Mouse (Mus musculus) right cerebral cortex, postnatal 10 days (tissue): ENCODE measurements at regions not wholly inside any gene's neighbourhood (a gene's known extent, or its start where the extent isn't known, plus 50 kb on each side); places are given as distances from the start of the nearest gene placed in this dataset.

ENCODE experiments used
- DNase-seq, 2 experiments: peaks; one replicate each; pipeline ENCODE4 v3.0.0; 2021; ENCODE audit warnings: low spot score in 2 of 2

DNA sequence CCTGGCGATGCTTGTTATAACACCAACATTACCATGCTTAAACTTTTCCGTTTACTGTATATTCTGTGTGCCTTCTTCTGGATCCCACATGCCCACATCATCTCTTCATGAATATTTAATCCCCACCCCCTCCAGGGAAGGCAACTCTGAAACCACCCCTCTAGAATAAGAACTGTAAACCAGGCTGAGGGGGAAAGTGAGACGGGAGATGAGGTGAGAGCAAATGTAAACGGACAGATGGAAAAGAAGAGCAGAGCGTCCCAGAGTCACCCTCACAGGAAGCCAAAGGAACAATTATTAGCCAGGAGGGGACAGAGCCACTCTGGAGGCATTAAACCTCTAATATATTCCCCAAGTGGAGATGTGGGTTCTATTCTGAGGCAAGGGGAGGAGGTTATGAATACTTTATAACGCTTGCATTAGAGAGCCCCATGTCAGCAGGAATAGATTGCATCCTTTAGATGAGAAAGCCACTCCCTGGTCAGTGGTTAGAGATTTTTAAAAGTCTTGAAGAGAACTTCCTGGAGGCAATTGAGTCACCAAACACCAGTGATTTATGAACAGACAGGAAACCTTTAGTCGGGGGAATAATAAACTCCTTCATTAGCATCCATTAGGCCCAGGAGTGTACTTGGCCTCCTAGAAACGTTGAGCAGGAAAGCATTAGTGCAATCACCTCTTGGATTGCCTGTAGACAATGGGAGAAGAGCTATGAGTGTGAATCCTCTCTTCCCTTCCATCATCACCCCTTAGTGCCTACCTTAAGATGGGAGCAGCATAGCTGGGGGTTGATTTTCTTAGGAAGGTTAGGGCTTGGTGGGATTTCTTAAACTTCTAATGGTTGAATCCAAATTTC, 220.1 kb downstream of the Elavl2 start:
- DNase-seq = no peak

DNA sequence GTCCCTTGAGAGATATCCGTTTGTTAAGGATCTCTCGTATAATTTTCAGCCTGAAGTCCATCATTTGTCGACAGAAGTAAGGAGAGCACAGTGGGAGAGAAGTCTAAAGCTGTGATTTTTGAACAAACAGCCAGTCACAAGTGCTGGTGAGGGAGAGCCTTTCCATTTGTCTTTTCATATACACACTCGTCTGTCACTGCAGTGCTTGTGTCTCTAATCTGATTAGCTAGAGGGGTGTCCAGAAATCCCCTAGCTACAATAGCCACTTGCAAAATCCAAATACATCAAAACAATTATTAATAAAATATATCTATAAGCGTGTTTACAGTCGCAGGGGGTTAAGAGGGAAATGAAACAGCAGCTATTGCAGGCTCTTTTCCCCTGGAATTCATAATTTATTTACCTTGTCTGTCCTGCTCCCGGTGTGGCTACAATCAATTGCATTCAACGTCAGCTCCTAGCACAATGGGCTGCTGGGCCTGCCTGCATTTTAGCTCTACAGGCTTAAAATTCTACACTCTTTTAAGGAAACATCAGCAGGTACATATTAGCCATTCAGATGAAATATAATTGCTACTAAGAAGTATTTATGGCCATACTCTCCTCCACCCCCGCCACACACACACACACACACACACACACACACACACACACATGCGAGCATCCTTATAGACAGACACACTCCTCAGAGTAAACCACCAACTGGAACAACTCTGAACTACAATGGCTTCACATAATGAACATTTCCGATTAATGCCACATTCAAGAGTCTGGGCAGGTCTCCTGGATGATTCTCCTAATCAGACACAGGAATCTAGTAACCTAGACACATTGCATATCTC, 236.1 kb downstream of the Elavl2 start:
- DNase-seq = no peak

DNA sequence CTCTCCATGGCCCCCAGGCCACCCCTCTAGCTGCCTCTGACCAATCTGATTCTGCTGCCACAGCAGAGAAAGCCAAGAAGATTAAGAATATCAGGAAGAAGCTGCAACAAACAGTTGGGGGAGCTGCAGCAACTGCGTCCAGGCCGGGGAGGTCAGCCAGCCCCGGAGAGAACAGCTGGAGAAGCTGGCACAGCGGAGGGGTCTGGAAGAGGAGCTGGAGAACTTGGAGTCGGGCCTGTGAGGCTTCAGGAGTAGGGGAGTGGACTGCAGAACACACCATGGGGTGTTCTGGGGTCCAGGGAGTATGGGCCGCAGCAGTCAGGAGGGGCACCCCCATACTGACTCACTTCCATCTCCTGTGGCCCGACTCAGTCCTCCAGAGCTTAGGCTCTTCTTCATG, 243.5 kb downstream of the Elavl2 start:
- no peak for DNase-seq

DNA sequence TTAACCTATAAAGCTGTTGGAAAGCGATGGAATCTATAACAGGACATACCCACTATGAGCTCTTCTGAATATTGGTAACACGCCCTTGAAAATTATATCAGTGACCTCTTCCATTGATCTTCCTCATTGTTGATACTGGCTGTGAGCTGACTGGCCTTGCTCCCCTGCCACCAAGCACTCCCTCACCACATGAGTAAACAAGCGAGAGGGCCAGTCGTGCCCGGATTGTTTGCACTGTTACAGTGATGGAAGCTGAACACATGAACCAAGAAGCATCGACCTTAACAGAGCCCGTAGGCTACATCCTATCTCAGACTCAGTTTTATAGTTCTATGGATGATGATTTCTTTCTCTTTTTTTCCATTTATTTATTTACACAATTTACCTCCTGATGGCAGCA, 255.9 kb downstream of the Elavl2 start:
- DNase-seq = no peak

- DNase-seq = no peak
These were observed 256.7 kb downstream of the Elavl2 start for GRCm38 (mm10) chr4:91143906-91144305.

GRCm38 (mm10) chr4:91135327-91135726, 265.3 kb downstream of the Elavl2 start:
- DNase-seq = no peak

DNA sequence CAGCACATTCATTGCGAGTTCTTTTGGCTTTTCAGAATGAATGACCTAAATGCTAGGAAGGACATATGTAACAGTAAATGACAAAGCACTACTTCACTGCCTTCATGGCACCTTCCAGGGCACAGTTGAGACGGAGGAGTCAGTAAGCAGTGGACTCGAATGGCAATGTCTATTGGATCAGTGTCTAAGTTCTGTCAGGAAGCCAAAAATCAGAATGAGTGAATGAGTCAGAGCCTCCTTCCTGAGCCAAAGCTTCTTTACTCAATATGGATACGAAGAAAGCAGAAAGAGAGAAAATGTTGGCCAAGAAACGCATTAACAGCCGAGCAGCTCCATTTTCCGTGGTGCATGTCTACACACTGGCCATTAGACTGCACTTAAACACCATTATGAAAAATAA, 268.3 kb downstream of the Elavl2 start:
- no peak for DNase-seq

DNA sequence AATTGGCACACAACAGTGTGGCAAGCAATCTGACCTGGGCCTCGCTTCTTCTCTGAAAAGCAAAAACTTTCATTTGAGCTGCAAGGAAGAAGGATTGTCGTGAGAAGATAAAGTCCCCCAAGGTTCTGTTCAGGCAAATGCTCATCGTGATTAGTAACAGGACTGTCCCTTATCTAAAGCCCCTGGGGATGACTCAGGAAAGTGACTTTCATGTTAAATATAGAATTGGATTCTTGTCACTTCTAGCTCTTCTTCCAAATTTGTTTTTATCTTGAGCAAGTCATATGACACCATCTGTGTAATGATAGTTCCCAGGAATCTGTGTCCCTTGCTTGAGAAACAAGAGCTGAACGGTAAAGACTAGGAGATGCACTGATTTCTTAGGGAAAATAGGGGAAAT, 280.3 kb downstream of the Elavl2 start:
- no peak for DNase-seq

GRCm38 (mm10) chr4:91116807-91117609, 283.6 kb downstream of the Elavl2 start:
- DNase-seq = no peak

DNA sequence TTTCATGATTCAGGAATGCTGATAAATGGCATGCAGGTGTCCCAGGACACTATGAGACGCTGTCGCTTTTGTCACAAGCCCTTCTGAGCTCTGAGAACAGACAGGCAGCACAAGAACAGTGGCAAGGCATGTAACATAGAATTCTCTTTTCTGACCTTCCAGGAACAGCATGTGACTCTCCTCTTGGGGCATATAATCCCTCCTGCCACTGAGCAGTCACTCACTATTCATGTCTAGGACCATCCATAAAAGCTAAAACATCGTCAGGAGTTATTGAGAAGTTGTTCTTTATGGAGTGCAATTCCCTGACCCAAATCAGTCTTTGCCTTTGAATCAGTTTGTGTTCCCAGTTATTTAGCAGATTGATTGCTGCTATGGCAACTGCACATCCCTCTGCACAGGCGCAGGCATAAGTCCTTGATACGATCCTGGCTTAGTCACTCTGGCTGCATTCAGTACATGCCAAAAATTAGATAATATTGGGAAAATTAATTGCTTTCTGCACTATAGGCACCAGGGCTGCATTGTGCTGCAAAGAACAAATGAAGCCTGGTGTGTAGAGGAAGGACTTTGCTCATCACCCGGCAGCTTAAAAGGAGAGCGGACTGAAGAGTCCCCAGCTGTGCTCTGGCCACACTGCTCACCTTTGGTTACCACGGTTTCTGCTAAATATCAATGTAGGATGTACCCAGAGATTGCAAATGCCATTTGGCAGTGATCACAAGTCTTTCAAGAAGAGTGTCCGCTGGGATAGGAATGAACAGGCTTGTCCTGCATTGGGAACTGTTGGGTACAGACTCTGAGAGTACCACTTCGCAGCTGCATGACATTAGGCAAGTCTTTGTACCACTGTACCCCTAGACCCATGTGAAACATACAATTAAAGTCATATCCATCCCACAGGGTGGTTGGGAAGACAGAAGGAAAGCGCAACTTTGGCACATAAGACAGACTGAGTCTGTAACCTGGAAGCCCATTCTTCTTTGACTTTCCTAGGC, 288.6 kb downstream of the Elavl2 start:
- peak in 1 of 2 experiments; percentile 38 for DNase-seq

DNA sequence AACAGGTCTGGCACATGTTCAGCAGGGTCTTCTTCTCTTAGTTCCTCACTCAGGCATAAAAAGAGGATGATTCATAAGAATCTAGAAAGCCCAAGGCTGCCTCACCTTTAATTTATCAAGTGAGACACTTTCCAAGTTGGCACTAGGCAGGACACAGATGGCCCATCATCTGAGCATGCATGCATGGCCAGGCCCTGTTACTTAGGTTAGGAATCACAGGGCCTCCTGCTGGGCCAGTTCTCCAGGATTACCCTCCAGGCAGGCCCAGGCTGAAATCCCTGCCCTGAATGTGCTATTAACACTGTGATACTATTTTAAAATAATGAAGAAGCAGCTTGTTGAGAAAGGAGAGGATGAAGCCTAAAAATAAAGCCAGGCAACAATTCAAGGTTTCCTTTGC, 304.5 kb downstream of the Elavl2 start:
- peak in 1 of 2 experiments; percentile 17 for DNase-seq

- peak; percentile 35 to 47 for DNase-seq
These were observed 306.2 kb downstream of the Elavl2 start for GRCm38 (mm10) chr4:91094382-91094781.

DNA sequence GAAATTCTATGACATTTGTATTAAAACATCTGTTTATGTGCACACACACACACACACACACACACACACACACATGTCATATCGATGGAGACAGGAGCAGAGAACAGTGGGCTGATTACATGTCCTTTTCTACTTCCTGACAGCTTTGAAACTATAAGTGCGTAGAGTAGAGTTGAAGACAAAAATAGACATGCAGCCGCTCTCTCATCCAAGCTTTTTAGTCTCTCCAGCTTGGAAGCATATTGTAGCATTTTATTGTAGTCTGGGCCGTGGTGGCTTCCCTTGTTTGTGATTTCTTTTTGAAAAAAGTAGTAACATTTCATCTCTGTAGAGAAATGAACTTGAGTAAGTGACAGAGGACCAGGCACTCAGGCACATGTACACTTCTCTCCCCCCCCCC, 306.7 kb downstream of the Elavl2 start:
- peak in 1 of 2 experiments; percentile 38 for DNase-seq

GRCm38 (mm10) chr4:91092323-91092722, 308.3 kb downstream of the Elavl2 start:
- DNase-seq = peak; percentile 25 to 56

GRCm38 (mm10) chr4:91091910-91092309, 308.7 kb downstream of the Elavl2 start:
- DNase-seq = no peak

DNA sequence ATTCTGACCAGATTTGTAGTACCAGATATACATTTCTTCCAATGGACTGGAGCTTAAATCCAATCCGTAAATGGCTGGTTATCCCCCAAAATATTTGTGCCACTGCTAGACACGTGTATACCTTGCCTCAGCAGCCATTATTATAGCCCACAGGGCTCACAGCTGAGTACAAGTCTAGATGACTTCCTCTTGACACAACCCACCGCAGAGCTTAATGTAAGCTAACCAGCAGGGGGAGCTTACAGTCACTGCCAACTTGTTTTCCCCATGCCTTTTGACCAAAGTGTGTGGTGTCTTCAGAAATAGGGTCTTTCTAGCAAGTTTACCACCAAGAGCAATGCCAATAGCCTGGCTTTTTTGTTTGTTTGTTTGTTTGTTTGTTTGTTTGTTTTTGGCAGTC, 316.6 kb downstream of the Elavl2 start:
- DNase-seq = peak in 1 of 2 experiments; percentile 22

GRCm38 (mm10) chr4:91081447-91081846, 319.1 kb downstream of the Elavl2 start:
- DNase-seq = no peak

- DNase-seq = peak in 1 of 2 experiments; percentile 20
These were observed 319.8 kb downstream of the Elavl2 start for GRCm38 (mm10) chr4:91080620-91081441.

DNA sequence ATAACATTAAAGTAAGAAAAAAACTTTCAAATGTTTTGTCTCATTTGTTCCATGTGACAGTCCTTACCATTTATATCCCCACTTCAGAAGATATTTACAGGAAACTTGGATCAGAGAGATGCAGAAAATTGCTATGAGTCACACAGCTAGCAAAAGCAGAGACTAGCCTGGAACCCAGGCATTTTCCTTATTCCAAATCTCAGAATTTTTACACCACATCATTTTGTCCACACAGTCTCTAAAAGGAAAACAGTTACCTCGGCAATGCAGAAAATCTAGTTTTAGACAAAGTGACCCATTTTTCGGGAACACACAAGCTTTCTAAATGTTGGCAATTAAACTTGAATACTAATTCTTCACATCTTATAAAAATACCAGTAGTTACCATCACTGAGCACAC, 329.3 kb downstream of the Elavl2 start:
- no peak for DNase-seq

- DNase-seq = no peak
These were observed 339.7 kb downstream of the Elavl2 start for GRCm38 (mm10) chr4:91060933-91061332.
